Mouse (Mus musculus) T-helper 2 cell (primary cell): ENCODE measurements at regions not wholly inside any gene's neighbourhood (a gene's known extent, or its start where the extent isn't known, plus 50 kb on each side); places are given as distances from the start of the nearest gene placed in this dataset.

Experiments used
- in situ Hi-C: fragments of 300-600 bp; cut with MboI, MseI; formaldehyde crosslinking; loops from one replicate; pipeline ENCODE4 v1.15.1; 2025; ENCODE audit warnings: high pct_unique_total_duplicates

GRCm38 (mm10) chr9:86219669-86220068 lies 245.1 kb downstream of the Ube2cbp start:
- in situ Hi-C loops = no loop called here

- in situ Hi-C loops = no loop called here
Measured at GRCm38 (mm10) chr9:86224530-86224929, 240.2 kb downstream of the Ube2cbp start.

- in situ Hi-C loops = loop anchor here (5.0 kb wide), 1 partner anchor 71 kb away; no protein-coding TSS in a partner anchor
Measured at GRCm38 (mm10) chr9:86230673-86231350, 233.9 kb downstream of the Ube2cbp start.

- in situ Hi-C loops = loop anchor here (5.0 kb wide), 1 partner anchor 71 kb away; no protein-coding TSS in a partner anchor
Measured at GRCm38 (mm10) chr9:86231692-86232091, 233.1 kb downstream of the Ube2cbp start.

GRCm38 (mm10) chr9:86232174-86232573 lies 232.6 kb downstream of the Ube2cbp start:
- in situ Hi-C loops = loop anchor here (5.0 kb wide), 1 partner anchor 70 kb away; no protein-coding TSS in a partner anchor

GRCm38 (mm10) chr9:86233775-86234174 lies 231.0 kb downstream of the Ube2cbp start:
- in situ Hi-C loops = loop anchor here (5.0 kb wide), 1 partner anchor 69 kb away; no protein-coding TSS in a partner anchor

GRCm38 (mm10) chr9:86238691-86239090 lies 226.1 kb downstream of the Ube2cbp start:
- in situ Hi-C loops = no loop called here

- in situ Hi-C loops = no loop called here
Measured at GRCm38 (mm10) chr9:86240287-86240686, 224.5 kb downstream of the Ube2cbp start.

GRCm38 (mm10) chr9:86240896-86241295 lies 223.9 kb downstream of the Ube2cbp start:
- in situ Hi-C loops = no loop called here

- in situ Hi-C loops = no loop called here
Measured at GRCm38 (mm10) chr9:86250197-86250596, 214.6 kb downstream of the Ube2cbp start.

GRCm38 (mm10) chr9:86251331-86251730 lies 213.4 kb downstream of the Ube2cbp start:
- in situ Hi-C loops = no loop called here
